Mouse (Mus musculus): ENCODE measurements around the gene Dgke.
"Not testable (repeated sequence)": the region's sequence is repeated elsewhere in the genome, so short reads cannot be mapped to it uniquely, and the experiment has no call there.

DNA sequence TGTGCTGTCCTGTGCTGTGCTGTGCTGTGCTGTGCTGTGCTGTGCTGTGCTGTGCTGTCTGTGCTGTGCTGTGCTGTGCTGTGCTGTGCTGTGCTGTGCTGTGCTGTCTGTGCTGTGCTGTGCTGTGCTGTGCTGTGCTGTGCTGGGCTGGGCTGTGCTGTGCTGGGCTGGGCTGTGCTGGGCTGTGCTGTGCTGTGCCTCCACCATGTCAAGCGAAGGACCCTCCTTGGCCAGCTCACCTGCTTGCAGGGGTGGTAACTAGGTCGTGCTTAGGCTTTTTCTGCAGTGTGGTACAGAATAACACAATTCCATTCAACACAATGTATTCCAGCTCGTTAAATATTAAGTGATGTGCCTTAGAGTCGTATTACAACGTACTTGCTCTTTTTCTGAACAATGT is 15.3 kb upstream of the Dgke start:
- TF ChIP-seq CTCF (IDR thresholded peaks at IDR 0.05; ENCODE audit: insufficient read depth, low read length); POLR2A (IDR thresholded peaks at IDR 0.05; ENCODE audit: borderline replicate concordance, extremely low read depth, low read depth, low read length): not testable (repeated sequence)
